Comparison of ENCODE assay signal across 9 mouse cellular contexts in the genomic region with DNA sequence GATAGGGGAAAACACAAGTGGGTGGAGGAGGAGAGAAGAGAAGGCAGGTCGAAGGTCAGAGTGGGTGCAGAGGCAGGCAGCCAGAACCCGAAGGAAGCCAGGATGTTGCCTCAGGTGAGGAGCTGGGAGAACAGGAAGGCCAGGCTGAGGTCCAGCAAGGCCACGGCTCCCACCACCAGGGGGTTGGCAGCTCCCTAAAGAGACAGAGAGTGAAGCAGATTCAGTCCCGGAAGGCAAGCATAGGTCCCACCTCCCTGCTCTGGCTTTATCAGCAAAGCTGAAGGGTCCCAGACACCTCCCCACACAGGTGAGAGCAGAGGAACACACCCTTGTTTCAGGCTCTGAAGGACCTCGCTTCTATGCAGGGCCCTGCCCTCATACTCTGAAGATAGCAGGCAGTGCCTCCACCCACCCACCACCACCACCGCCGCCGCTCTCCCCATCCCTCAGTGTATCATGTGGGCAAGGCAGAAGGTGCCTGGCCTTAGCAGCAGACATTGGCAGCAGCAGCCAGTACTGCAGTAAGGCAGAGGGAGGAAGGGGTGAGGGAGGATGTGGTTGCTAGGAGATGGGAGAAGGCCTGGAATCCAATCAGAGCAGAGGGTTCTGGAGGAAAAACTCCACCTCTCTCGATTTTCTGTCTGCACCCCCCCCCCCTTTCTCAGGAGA. TPM values are rescaled to one million over a fixed set of nuclear protein-coding genes. Genes with fewer than 3 reads are reported as not detected.
DNase-seq lines count a peak whose midpoint lies in the region; ATAC-seq lines count a peak whose summit lies in the region.
"Had no signal": no experiment of that assay in that cellular context is flagged by ENCODE, and none has a peak within 500 bp of the region (broad histone marks: within the 10 kb centered on the region; RNA-seq: fewer than 3 reads in every experiment).

No protein-coding gene starts in this region.

- 23% methylated on average over 9 of the region's 9 CpGs for WGBS in forebrain, embryonic 16.5 days

- peaks cover 3% of the 10 kb centered on the region; the same call in 1 of the 2 replicates for H3K36me3 ChIP-seq in forebrain, embryonic 16.5 days (ENCODE audit: control insufficient read depth, insufficient read depth)

- peak; percentile 89 for ATAC-seq in forebrain, embryonic 16.5 days

- H3K4me1 ChIP-seq in forebrain, embryonic 16.5 days (replicated peaks; ENCODE audit: control insufficient read depth, insufficient read depth, low read length): peaks cover 73% of the 10 kb centered on the region

- peak overlapping the region; percentile 47 for H3K9ac ChIP-seq in forebrain, embryonic 16.5 days (replicated peaks; ENCODE audit: low read depth, low read length)

- peak overlapping the region; percentile 40 for H3K4me2 ChIP-seq in forebrain, embryonic 16.5 days (ENCODE audit: low read length)

- H3K27me3 ChIP-seq in forebrain, embryonic 16.5 days (replicated peaks; ENCODE audit: control insufficient read depth, insufficient read depth, low read length): no peaks in the 10 kb centered on the region

- peak overlapping the region; percentile 91 for H3K27ac ChIP-seq in forebrain, embryonic 16.5 days (ENCODE audit: low read length)

- peak overlapping the region; percentile 7; the same call in 1 of the 2 replicates for H3K4me3 ChIP-seq in forebrain, embryonic 16.5 days (replicated peaks; ENCODE audit: low read length)
- H3K4me3 ChIP-seq: myocyte had no signal

- peak; percentile 48 for DNase-seq in embryo, embryonic 10 days (ENCODE audit: low spot score)
- DNase-seq in embryo, embryonic 9.5 days (ENCODE audit: extremely low spot score): no peak
- DNase-seq in left cerebral cortex, adult 11 months (ENCODE audit: low spot score): peak; percentile 77
- peak; percentile 72 to 81 for DNase-seq in right cerebral cortex, adult 2 months (ENCODE audit: low spot score in 2 of 2)
- DNase-seq in natural killer cell, adult 2 months (ENCODE audit: low spot score in 2 of 2): no peak
- DNase-seq in kidney, postnatal 10 days: no peak
- no peak for DNase-seq in spleen, postnatal 10 days (ENCODE audit: low spot score in 2 of 2)

- no peaks in the 10 kb centered on the region for H3K9me3 ChIP-seq in forebrain, embryonic 16.5 days (ENCODE audit: control insufficient read depth, low read length)

RNA-seq across cellular contexts. Expression of a gene that starts 1.9 kb away (rescaled TPM):
- polyA plus RNA-seq in forebrain, embryonic 16.5 days (2015; fragmentation: Nextera tagmentation; extraction: Ambion mirVana): 13.3 and 16.5 TPM in 2 replicates

RNA-seq across cellular contexts. Expression of a gene that starts 8.4 kb away (rescaled TPM):
- polyA plus RNA-seq in forebrain, embryonic 16.5 days (2015; fragmentation: Nextera tagmentation; extraction: Ambion mirVana): 33.6 and 45.1 TPM in 2 replicates
- polyA plus RNA-seq: myocyte had no signal

RNA-seq across cellular contexts. Expression of a gene that starts 13.8 kb away (rescaled TPM):
- 55.2 and 56.6 TPM in 2 replicates for polyA plus RNA-seq in forebrain, embryonic 16.5 days (2015; fragmentation: Nextera tagmentation; extraction: Ambion mirVana)

RNA-seq across cellular contexts. Expression of a gene that starts 16.2 kb away (rescaled TPM):
- polyA plus RNA-seq in forebrain, embryonic 16.5 days (2015; fragmentation: Nextera tagmentation; extraction: Ambion mirVana): 21.5 and 32.9 TPM in 2 replicates

Comparison
In these comparisons a context has a peak if more than half of its experiments do, and no peak if none do; other contexts are left out.
1. DNase-seq: peak in embryo, embryonic 10 days (single experiment), left cerebral cortex, adult 11 months (single experiment) and right cerebral cortex, adult 2 months (2 of 2); none in embryo, embryonic 9.5 days (single experiment), natural killer cell, adult 2 months (0 of 2), kidney, postnatal 10 days (single experiment) and spleen, postnatal 10 days (0 of 2).